Mouse (Mus musculus): ENCODE data around the gene Ptprj.
A peak's percentile ranks its signal among the peaks of the same experiment; 100 is the strongest.

Gene Ptprj

GRCm38 (mm10) chr2:90525807-90526206, 54.6 kb downstream of the Ptprj start:
- no peak for DNase-seq (ENCODE audit: low spot score in 2 of 2)

GRCm38 (mm10) chr2:90522455-90522854, 58.0 kb downstream of the Ptprj start:
- no peak for DNase-seq (ENCODE audit: low spot score in 2 of 2)

- no peak for DNase-seq (ENCODE audit: low spot score in 2 of 2)
These were observed 58.5 kb downstream of the Ptprj start for GRCm38 (mm10) chr2:90521909-90522308.

GRCm38 (mm10) chr2:90518296-90518695, 62.2 kb downstream of the Ptprj start:
- no peak for DNase-seq (ENCODE audit: low spot score in 2 of 2)

GRCm38 (mm10) chr2:90514969-90515368, 65.5 kb downstream of the Ptprj start:
- DNase-seq (ENCODE audit: low spot score in 2 of 2): no peak

- DNase-seq (ENCODE audit: low spot score in 2 of 2): no peak
These were observed 71.2 kb downstream of the Ptprj start for GRCm38 (mm10) chr2:90509268-90509667.

GRCm38 (mm10) chr2:90506143-90506542, 74.3 kb downstream of the Ptprj start:
- no peak for DNase-seq (ENCODE audit: low spot score in 2 of 2)

GRCm38 (mm10) chr2:90504731-90505171, 75.7 kb downstream of the Ptprj start:
- DNase-seq (ENCODE audit: low spot score in 2 of 2): peak; percentile 73 to 74

GRCm38 (mm10) chr2:90503182-90503833, 77.1 kb downstream of the Ptprj start:
- peak; percentile 42 to 64 for DNase-seq (ENCODE audit: low spot score in 2 of 2)

GRCm38 (mm10) chr2:90502738-90503137, 77.7 kb downstream of the Ptprj start:
- no peak for DNase-seq (ENCODE audit: low spot score in 2 of 2)

- no peak for DNase-seq (ENCODE audit: low spot score in 2 of 2)
These were observed 78.7 kb downstream of the Ptprj start for GRCm38 (mm10) chr2:90501708-90502107.

- no peak for DNase-seq (ENCODE audit: low spot score in 2 of 2)
These were observed 79.6 kb downstream of the Ptprj start for GRCm38 (mm10) chr2:90500892-90501291.

- DNase-seq (ENCODE audit: low spot score in 2 of 2): no peak
These were observed 81.4 kb downstream of the Ptprj start for GRCm38 (mm10) chr2:90499002-90499401.

GRCm38 (mm10) chr2:90497551-90497950, 82.9 kb downstream of the Ptprj start:
- no peak for DNase-seq (ENCODE audit: low spot score in 2 of 2)

- no peak for DNase-seq (ENCODE audit: low spot score in 2 of 2)
These were observed 83.8 kb downstream of the Ptprj start for GRCm38 (mm10) chr2:90496680-90497074.

- DNase-seq (ENCODE audit: low spot score in 2 of 2): no peak
These were observed 84.3 kb downstream of the Ptprj start for GRCm38 (mm10) chr2:90496012-90496679.

GRCm38 (mm10) chr2:90490279-90491046, 90.0 kb downstream of the Ptprj start:
- peak in 1 of 2 experiments; percentile 31 for DNase-seq (ENCODE audit: low spot score in 2 of 2)

GRCm38 (mm10) chr2:90489839-90490238, 90.6 kb downstream of the Ptprj start:
- no peak for DNase-seq (ENCODE audit: low spot score in 2 of 2)

- peak in 1 of 2 experiments; percentile 29 for DNase-seq (ENCODE audit: low spot score in 2 of 2)
These were observed 91.5 kb downstream of the Ptprj start for GRCm38 (mm10) chr2:90488690-90489590.

- peak in 1 of 2 experiments; percentile 29 for DNase-seq (ENCODE audit: low spot score in 2 of 2)
These were observed 92.8 kb downstream of the Ptprj start for GRCm38 (mm10) chr2:90487471-90488238.

All from spleen, postnatal 36 days (tissue).